Mouse (Mus musculus): Measurements from ENCODE around the gene Rassf3.

- TF ChIP-seq CTCF (IDR thresholded peaks at IDR 0.05; ENCODE audit: low read depth) (no peak), EP300 (optimal IDR thresholded peaks at IDR 0.05) (no peak)
These were observed 30.8 kb upstream of the Rassf3 start for GRCm38 (mm10) chr10:121506731-121507583.

Data from stomach, postnatal 0 days (tissue).